Mouse (Mus musculus) midbrain, embryonic 10.5 days (tissue): ENCODE measurements at regions not wholly inside any gene's neighbourhood (a gene's known extent, or its start where the extent isn't known, plus 50 kb on each side); places are given as distances from the start of the nearest gene placed in this dataset.
A peak's percentile ranks its signal among the peaks of the same experiment; 100 is the strongest.

Source experiments
- DNase-seq: peaks from one replicate; pipeline ENCODE4 v3.0.0-alpha.2; 2017; ENCODE audit warnings: low spot score
- H3K27ac ChIP-seq: fragments of 300-500 bp; sonication (generic); replicated peaks from 2 replicates; pipeline ENCODE4 v1.5.1; 2016; ENCODE audit warnings: mild to moderate bottlenecking
- H3K27me3 ChIP-seq: fragments of 300-500 bp; sonication (generic); 2 replicates; pipeline ENCODE4 v1.6.1; 2016; ENCODE audit warnings: low read depth, mild to moderate bottlenecking; ENCODE audit not compliant: poor library complexity, severe bottlenecking
- H3K36me3 ChIP-seq: fragments of 300-500 bp; sonication (generic); 2 replicates; pipeline ENCODE4 v1.6.1; 2016; ENCODE audit warnings: mild to moderate bottlenecking, moderate library complexity
- H3K4me1 ChIP-seq: fragments of 300-500 bp; sonication (generic); 2 replicates; pipeline ENCODE4 v1.6.1; 2016
- H3K4me3 ChIP-seq: fragments of 300-500 bp; sonication (generic); 2 replicates; pipeline ENCODE4 v1.5.1; 2016; ENCODE audit warnings: mild to moderate bottlenecking, moderate library complexity
- H3K9me3 ChIP-seq: fragments of 300-500 bp; sonication (generic); replicated peaks from 2 replicates; pipeline ENCODE4 v1.6.1; 2016; ENCODE audit warnings: mild to moderate bottlenecking
- WGBS: fragments of 180-500 bp; shearing (Covaris S2); methylation state at CpG from one replicate; pipeline ENCODE4 v1.1.7; 2016; 5-methylcytosine and 5-hydroxymethylcytosine counted together

DNA sequence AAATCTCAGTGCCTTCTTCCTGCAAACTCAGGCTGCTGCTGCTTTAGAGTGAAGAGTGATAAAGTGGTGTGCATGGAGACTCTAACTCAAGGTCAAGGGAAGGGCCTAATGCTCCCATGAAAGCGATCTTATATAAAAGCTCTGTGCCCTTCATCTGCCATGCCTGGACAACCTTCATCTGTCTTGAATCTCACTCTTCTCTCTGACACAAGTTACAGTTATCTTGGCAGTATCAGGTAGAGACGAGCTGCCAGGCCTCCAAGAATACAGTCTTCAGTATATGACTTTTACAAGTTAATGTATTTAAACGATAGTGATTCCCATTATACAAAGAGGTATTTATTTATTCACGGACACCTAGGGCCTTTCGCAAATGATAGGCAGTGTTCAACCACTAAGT is 146.7 kb upstream of the Cypt12 start:
- peaks cover 12% of the 10 kb centered on the region for H3K36me3 ChIP-seq
- H3K4me1 ChIP-seq, result peaks cover 19% of the 10 kb centered on the region
- H3K27me3 ChIP-seq, result no peaks in the 10 kb centered on the region
- DNase-seq, result no peak
- H3K9me3 ChIP-seq, result no peaks in the 10 kb centered on the region
- WGBS, result 88% methylated on average over 5 of the region's 5 CpGs
- H3K27ac ChIP-seq, result no peak overlapping the region
- no peak overlapping the region for H3K4me3 ChIP-seq

DNA sequence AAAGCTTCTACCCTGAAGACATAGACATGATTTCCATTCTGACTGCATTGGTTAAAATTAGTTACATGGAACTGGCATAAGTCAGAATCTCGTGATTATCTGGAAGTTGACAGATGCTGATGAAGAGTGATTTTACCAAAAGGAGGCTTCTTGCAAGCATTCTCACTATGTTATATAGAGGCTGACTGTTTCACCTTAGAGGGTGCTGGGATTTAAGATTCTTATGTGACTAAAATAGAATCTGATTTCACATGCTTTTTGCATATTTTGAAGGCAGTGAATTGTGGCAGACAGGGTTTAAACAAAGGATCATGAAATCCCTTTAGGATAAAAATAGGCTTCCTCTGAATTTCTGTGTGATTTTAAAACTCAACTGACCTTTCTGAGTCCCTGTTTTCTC is 143.0 kb upstream of the Cypt12 start:
- H3K36me3 ChIP-seq, result peaks cover 6% of the 10 kb centered on the region; the same call in 1 of the 2 replicates
- DNase-seq, result no peak
- no peaks in the 10 kb centered on the region for H3K4me1 ChIP-seq
- no peak overlapping the region for H3K4me3 ChIP-seq
- H3K27me3 ChIP-seq, result no peaks in the 10 kb centered on the region
- 81% methylated on average over 1 of the region's 1 CpGs for WGBS
- no peak overlapping the region for H3K27ac ChIP-seq
- no peaks in the 10 kb centered on the region for H3K9me3 ChIP-seq

DNA sequence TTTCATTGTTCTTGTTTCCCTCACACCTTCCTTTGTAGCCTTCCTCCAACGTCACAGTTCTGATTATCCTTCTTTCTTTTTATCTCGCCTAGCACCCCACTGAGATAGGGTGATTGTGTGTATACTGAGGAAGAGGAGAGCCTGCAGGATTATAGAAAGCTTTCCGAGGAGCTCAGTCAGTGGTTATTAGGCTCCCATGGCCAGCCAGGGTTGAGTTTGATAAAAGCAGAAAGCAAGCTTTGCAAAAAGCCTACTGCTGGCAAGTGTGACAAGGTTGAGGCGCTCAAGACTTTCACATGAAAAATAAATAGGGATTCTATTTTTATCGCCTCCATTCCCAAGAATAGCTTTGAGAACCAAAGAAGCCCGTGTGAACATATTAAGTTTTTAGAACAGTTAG is 136.9 kb upstream of the Cypt12 start:
- H3K27ac ChIP-seq, result no peak overlapping the region
- no peaks in the 10 kb centered on the region for H3K9me3 ChIP-seq
- H3K27me3 ChIP-seq, result no peaks in the 10 kb centered on the region
- 37% methylated on average over 6 of the region's 6 CpGs for WGBS
- peaks cover 7% of the 10 kb centered on the region for H3K4me1 ChIP-seq
- no peak overlapping the region for H3K4me3 ChIP-seq
- no peaks in the 10 kb centered on the region for H3K36me3 ChIP-seq
- DNase-seq, result no peak

- DNase-seq, result no peak
- Histone ChIP-seq H3K27ac (no peak overlapping the region), H3K36me3 (no peaks in the 10 kb centered on the region), H3K9me3 (no peaks in the 10 kb centered on the region), H3K4me3 (no peak overlapping the region), H3K4me1 (0 out of 2 replicates have a peak, but pooled peaks cover 4% of the 10 kb centered on the region), H3K27me3 (no peaks in the 10 kb centered on the region)
- 77% methylated on average over 3 of the region's 3 CpGs for WGBS
Measured at GRCm38 (mm10) chr3:17824201-17824600, 124.0 kb upstream of the Cypt12 start.

DNA sequence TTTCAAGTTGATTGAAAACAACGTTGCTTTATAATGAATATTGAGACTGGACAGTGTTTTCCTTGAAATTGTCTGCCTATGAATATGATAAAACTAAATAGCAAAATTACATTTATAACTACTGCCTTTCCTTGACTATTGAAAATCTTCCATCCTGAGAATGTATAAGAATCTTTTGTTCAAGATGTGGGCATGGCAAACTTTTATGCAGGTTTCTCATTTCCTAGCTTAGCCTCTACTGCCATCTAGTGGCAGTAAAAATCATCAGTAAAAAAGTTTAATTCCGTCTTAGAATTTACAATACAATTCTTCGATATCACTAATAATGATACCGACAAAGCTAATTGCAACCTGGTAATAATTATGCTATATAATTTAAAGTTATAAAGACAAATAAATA is 123.5 kb upstream of the Cypt12 start:
- DNase-seq, result no peak

GRCm38 (mm10) chr3:17825254-17825890 is 122.8 kb upstream of the Cypt12 start:
- no peak overlapping the region for H3K27ac ChIP-seq
- no peaks in the 10 kb centered on the region for H3K9me3 ChIP-seq
- no peaks in the 10 kb centered on the region for H3K4me1 ChIP-seq
- no peak overlapping the region for H3K4me3 ChIP-seq
- H3K27me3 ChIP-seq, result no peaks in the 10 kb centered on the region
- H3K36me3 ChIP-seq, result no peaks in the 10 kb centered on the region
- no peak for DNase-seq
- WGBS, result 71% methylated on average over 3 of the region's 3 CpGs

More for the DNA sequence above, 123.5 kb upstream of the Cypt12 start:
- no peak overlapping the region for H3K4me3 ChIP-seq
- H3K36me3 ChIP-seq, result no peaks in the 10 kb centered on the region
- no peaks in the 10 kb centered on the region for H3K4me1 ChIP-seq
- no peak overlapping the region for H3K27ac ChIP-seq
- no peaks in the 10 kb centered on the region for H3K27me3 ChIP-seq
- no peaks in the 10 kb centered on the region for H3K9me3 ChIP-seq
- 55% methylated on average over 4 of the region's 4 CpGs for WGBS

- 48% methylated on average over 1 of the region's 1 CpGs for WGBS
- Histone ChIP-seq H3K27ac (no peak overlapping the region), H3K36me3 (no peaks in the 10 kb centered on the region), H3K4me3 (no peak overlapping the region), H3K27me3 (no peaks in the 10 kb centered on the region), H3K9me3 (no peaks in the 10 kb centered on the region), H3K4me1 (no peaks in the 10 kb centered on the region)
- DNase-seq, result peak; percentile 18
Measured at GRCm38 (mm10) chr3:17834706-17835105, 113.5 kb upstream of the Cypt12 start.

DNA sequence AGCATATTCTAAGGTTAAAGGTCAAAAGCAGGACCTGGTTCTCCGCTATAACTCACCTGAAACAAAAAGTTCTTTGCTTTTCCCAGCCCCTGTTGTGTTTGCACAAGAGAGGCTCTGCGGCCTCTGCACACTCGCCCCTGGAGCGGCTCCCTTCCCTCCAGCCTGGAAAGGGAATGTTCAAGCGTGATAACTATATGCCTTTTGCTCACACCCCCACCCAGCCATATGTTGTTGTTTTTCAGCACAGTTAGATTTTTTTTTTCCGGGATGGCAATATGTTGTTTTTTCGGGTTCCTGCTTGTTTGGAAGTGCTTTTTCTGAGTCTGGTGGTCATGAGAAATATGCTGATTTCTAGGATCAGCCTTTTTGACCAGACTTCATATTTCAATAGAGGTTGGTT is 100.6 kb upstream of the Cypt12 start:
- H3K4me1 ChIP-seq, result no peaks in the 10 kb centered on the region
- H3K27me3 ChIP-seq, result no peaks in the 10 kb centered on the region
- H3K27ac ChIP-seq, result no peak overlapping the region
- no peak overlapping the region for H3K4me3 ChIP-seq
- H3K9me3 ChIP-seq, result no peaks in the 10 kb centered on the region
- no peak for DNase-seq
- 83% methylated on average over 7 of the region's 7 CpGs for WGBS
- no peaks in the 10 kb centered on the region for H3K36me3 ChIP-seq

- DNase-seq, result no peak
- Histone ChIP-seq H3K27me3 (no peaks in the 10 kb centered on the region), H3K9me3 (no peaks in the 10 kb centered on the region), H3K27ac (no peak overlapping the region), H3K4me3 (no peak overlapping the region), H3K4me1 (no peaks in the 10 kb centered on the region), H3K36me3 (no peaks in the 10 kb centered on the region)
Measured at GRCm38 (mm10) chr3:17848181-17848580, 100.0 kb upstream of the Cypt12 start.

DNA sequence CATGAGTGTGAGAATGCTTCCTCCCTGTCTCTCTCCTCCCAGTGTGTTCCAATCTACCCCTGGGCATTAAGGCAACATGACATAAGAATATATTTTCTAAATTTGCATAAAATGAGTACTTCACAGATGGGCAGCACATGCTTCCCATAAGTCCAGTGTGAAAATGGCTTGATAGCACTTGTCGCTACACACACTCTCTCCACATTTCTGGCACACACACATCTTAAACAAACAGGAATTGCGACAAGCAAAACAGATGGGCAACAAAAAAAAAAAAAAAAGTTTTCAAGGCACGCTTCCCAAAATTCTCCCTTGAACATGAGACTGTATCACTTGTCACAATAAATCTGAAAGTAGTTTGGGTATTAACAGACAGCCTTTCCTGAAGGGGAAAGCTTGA is 85.8 kb upstream of the Cypt12 start:
- 87% methylated on average over 3 of the region's 3 CpGs for WGBS
- Histone ChIP-seq H3K4me3 (no peak overlapping the region), H3K9me3 (no peaks in the 10 kb centered on the region), H3K27ac (no peak overlapping the region), H3K36me3 (no peaks in the 10 kb centered on the region), H3K4me1 (no peaks in the 10 kb centered on the region), H3K27me3 (no peaks in the 10 kb centered on the region)
- no peak for DNase-seq

DNA sequence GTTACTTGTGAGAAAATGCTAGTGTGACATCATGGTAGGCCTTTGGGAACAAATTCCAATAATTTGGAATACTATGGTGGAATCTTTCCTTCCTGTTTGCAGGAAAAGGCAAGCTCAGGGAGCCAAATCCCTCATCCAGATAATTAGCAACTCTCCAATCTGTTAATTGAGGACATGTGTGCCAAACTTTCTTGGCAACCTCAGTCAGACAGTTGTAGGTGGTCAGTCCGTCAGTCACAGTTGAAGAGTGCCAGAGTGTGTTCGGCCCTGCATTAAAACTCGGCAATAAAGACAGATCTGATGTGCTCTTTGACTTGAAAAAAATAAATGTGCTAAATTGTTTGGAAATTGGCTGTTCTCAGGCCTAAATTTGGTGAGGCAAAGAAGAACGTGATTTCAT is 83.1 kb upstream of the Cypt12 start:
- Histone ChIP-seq H3K27ac (no peak overlapping the region), H3K4me1 (no peaks in the 10 kb centered on the region), H3K36me3 (no peaks in the 10 kb centered on the region), H3K9me3 (no peaks in the 10 kb centered on the region), H3K27me3 (no peaks in the 10 kb centered on the region), H3K4me3 (no peak overlapping the region)
- no peak for DNase-seq
- 84% methylated on average over 4 of the region's 4 CpGs for WGBS

- Histone ChIP-seq H3K9me3 (no peaks in the 10 kb centered on the region), H3K27me3 (no peaks in the 10 kb centered on the region), H3K36me3 (no peaks in the 10 kb centered on the region), H3K4me1 (no peaks in the 10 kb centered on the region), H3K27ac (no peak overlapping the region), H3K4me3 (no peak overlapping the region)
- 54% methylated on average over 4 of the region's 4 CpGs for WGBS
- DNase-seq, result peak; percentile 13
Measured at GRCm38 (mm10) chr3:17870895-17871482, 77.2 kb upstream of the Cypt12 start.

GRCm38 (mm10) chr3:17895869-17896268 is 52.3 kb upstream of the Cypt12 start:
- no peak for DNase-seq
- Histone ChIP-seq H3K27me3 (no peaks in the 10 kb centered on the region), H3K4me3 (no peak overlapping the region), H3K4me1 (no peaks in the 10 kb centered on the region), H3K9me3 (no peaks in the 10 kb centered on the region), H3K27ac (no peak overlapping the region), H3K36me3 (no peaks in the 10 kb centered on the region)
- 62% methylated on average over 2 of the region's 2 CpGs for WGBS
